7 mouse cellular contexts compared by ENCODE assay signal in the genomic region with DNA sequence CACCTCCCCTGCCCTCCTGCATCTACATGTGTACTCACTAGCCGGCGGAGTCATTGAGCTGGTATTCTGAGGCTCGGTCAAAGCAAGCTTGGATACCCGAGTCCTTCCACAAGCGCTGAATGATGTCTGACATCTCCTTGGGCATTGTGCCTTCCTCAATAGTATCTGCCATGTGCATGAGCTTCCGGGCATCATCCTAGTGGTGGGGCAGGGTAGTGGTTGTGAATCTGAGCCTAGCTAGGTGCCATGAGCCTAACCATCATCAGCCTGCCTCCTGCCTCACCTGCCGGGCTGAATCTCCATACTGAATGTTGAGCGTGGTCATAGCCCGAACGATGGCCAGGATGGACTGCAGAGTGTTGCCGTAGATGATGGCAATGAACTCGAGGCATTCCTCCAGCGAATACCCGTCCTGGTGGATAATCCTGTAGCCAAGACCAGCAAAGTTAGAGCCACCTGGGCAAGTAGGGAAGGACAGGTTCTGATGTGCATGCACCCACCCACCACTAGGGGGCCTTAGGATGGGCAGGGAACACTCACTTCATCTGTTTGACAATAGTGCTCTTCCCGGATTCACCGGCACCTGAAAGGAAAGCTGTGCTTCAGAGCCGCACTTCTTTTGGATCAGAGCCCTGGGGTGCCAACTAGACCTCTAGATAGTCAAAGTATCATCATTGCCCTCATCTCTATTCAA. TPM values are rescaled to one million over a fixed set of nuclear protein-coding genes. Genes with fewer than 3 reads are reported as not detected.
DNase-seq lines count a peak whose midpoint lies in the region; ATAC-seq and TF ChIP-seq lines count a peak whose summit lies in the region.

No protein-coding gene starts in this region.

- H3K27ac ChIP-seq in testis, adult 2 months (ENCODE audit: control insufficient read depth, insufficient read depth, low read depth, low read length) = no peak overlapping the region
- no peak overlapping the region for H3K27ac ChIP-seq in forebrain, embryonic 11.5 days (ENCODE audit: low read depth, low read length)
- no peak overlapping the region for H3K27ac ChIP-seq in liver, embryonic 13.5 days
- no peak overlapping the region for H3K27ac ChIP-seq in olfactory bulb, adult 2 months (ENCODE audit: insufficient read depth, low read depth, low read length)

- no peak for DNase-seq in testis, postnatal 10 days (ENCODE audit: low spot score)
- DNase-seq in c-Kit-negative CD71-positive TER-119-positive erythroid progenitor cells, embryonic 14.5 days (ENCODE audit: low read depth, low spot score) = peak; percentile 24
- peak; percentile 78 for DNase-seq in forebrain, embryonic 11.5 days (ENCODE audit: low spot score)
- DNase-seq in liver, embryonic 13.5 days = peak; percentile 27
- no peak for DNase-seq in gastrocnemius, postnatal 36 days

- 0 out of 2 replicates have a peak, but pooled peaks have one; percentile 13 for ATAC-seq in forebrain, embryonic 11.5 days (replicated peaks; ENCODE audit: low FRiP score)
- no peak for ATAC-seq in liver, embryonic 13.5 days (ENCODE audit: low read depth)

- no peaks in the 10 kb centered on the region for H3K27me3 ChIP-seq in testis, adult 2 months (ENCODE audit: control insufficient read depth, insufficient read depth, low read length)
- peaks cover 13% of the 10 kb centered on the region for H3K27me3 ChIP-seq in forebrain, embryonic 11.5 days (ENCODE audit: control insufficient read depth, insufficient read depth, low read length)
- H3K27me3 ChIP-seq in liver, embryonic 13.5 days = peaks cover 66% of the 10 kb centered on the region

- TF ChIP-seq CTCF in testis, adult 2 months (IDR thresholded peaks at IDR 0.05; ENCODE audit: control insufficient read depth, insufficient read depth, insufficient replicate concordance, low read depth, low read length) = peak; percentile 91
- TF ChIP-seq CTCF in olfactory bulb, adult 2 months (IDR thresholded peaks at IDR 0.05; ENCODE audit: insufficient read depth, low read depth, low read length) = peak; percentile 65

- H3K4me2 ChIP-seq in forebrain, embryonic 11.5 days (ENCODE audit: low read depth, low read length, severe bottlenecking) = peak overlapping the region; percentile 53; the same call in 1 of the 2 replicates
- H3K4me2 ChIP-seq in liver, embryonic 13.5 days = no peak overlapping the region; the same call in 1 of the 2 replicates

- no peak overlapping the region; the same call in 1 of the 2 replicates for H3K9ac ChIP-seq in forebrain, embryonic 11.5 days (ENCODE audit: low read length)
- no peak overlapping the region for H3K9ac ChIP-seq in liver, embryonic 13.5 days

- peak overlapping the region; percentile 5; the same call in 1 of the 2 replicates for H3K4me3 ChIP-seq in testis, adult 2 months (ENCODE audit: control insufficient read depth, low read depth, low read length)
- H3K4me3 ChIP-seq in forebrain, embryonic 11.5 days (ENCODE audit: low read depth, low read length) = no peak overlapping the region
- no peak overlapping the region for H3K4me3 ChIP-seq in liver, embryonic 13.5 days (replicated peaks)
- no peak overlapping the region for H3K4me3 ChIP-seq in olfactory bulb, adult 2 months (ENCODE audit: insufficient read depth, low read depth, low read length)

- no peak for TF ChIP-seq POLR2A in testis, adult 2 months (IDR thresholded peaks at IDR 0.05; ENCODE audit: control insufficient read depth, low read depth, low read length)
- no peak for TF ChIP-seq POLR2A in olfactory bulb, adult 2 months (IDR thresholded peaks at IDR 0.05; ENCODE audit: insufficient read depth, low read depth, low read length)

- WGBS in forebrain, embryonic 11.5 days = 24% methylated on average over 17 of the region's 17 CpGs
- 16% methylated on average over 17 of the region's 17 CpGs for WGBS in liver, embryonic 13.5 days (ENCODE audit: insufficient replicate concordance)
- 15% methylated on average over 17 of the region's 17 CpGs for WGBS in olfactory bulb, adult 2 months

- H3K4me1 ChIP-seq in testis, adult 2 months (ENCODE audit: control insufficient read depth, insufficient read depth, low read length) = peaks cover 14% of the 10 kb centered on the region
- peaks cover 5% of the 10 kb centered on the region; the same call in 1 of the 2 replicates for H3K4me1 ChIP-seq in forebrain, embryonic 11.5 days (replicated peaks; ENCODE audit: control insufficient read depth, insufficient read depth, low read length)
- H3K4me1 ChIP-seq in liver, embryonic 13.5 days (replicated peaks) = peaks cover 24% of the 10 kb centered on the region
- peaks cover 11% of the 10 kb centered on the region for H3K4me1 ChIP-seq in olfactory bulb, adult 2 months (ENCODE audit: control insufficient read depth, insufficient read depth, low read length)

- H3K9me3 ChIP-seq in forebrain, embryonic 11.5 days (ENCODE audit: control insufficient read depth, low read length) = no peaks in the 10 kb centered on the region
- H3K9me3 ChIP-seq in liver, embryonic 13.5 days (replicated peaks) = no peaks in the 10 kb centered on the region

- H3K36me3 ChIP-seq in testis, adult 2 months (ENCODE audit: control insufficient read depth, insufficient read depth, low read length) = no peaks in the 10 kb centered on the region
- no peaks in the 10 kb centered on the region for H3K36me3 ChIP-seq in forebrain, embryonic 11.5 days (ENCODE audit: control insufficient read depth, insufficient read depth, low read length)
- no peaks in the 10 kb centered on the region for H3K36me3 ChIP-seq in liver, embryonic 13.5 days

- intact Hi-C loops in gastrocnemius, postnatal 36 days (cut with DNase I) = loop anchor here (2.0 kb wide), 1 partner anchor 76 kb away; no protein-coding TSS in a partner anchor

RNA-seq across cellular contexts. Expression of gene Gnat1, which starts 2.3 kb away (rescaled TPM):
- 0.05 and 0.12 TPM in 2 replicates for polyA plus RNA-seq in testis, adult 2 months (2012; rRNA removed)
- 1.6 and 2.6 TPM in 2 replicates for polyA plus RNA-seq in forebrain, embryonic 11.5 days (2014; fragmentation: Nextera tagmentation; extraction: Ambion mirVana)
- 1.1 and 1.5 TPM in 2 replicates for polyA plus RNA-seq in liver, embryonic 13.5 days (2015; fragmentation: Nextera tagmentation; extraction: Ambion mirVana)
- polyA plus RNA-seq in olfactory bulb, adult 2 months (2012; ENCODE audit: insufficient read depth, insufficient read length, low replicate concordance, missing spikeins) = not detected in 2 replicates
- not detected for total RNA-seq in gastrocnemius, postnatal 36 days (2021)

RNA-seq across cellular contexts. Expression of gene Slc38a3, which starts 7.9 kb away (rescaled TPM):
- polyA plus RNA-seq in testis, adult 2 months (2012; rRNA removed) = 0.10 and 0.32 TPM in 2 replicates
- polyA plus RNA-seq in forebrain, embryonic 11.5 days (2014; fragmentation: Nextera tagmentation; extraction: Ambion mirVana) = 6.7 TPM in 2 replicates
- 5.4 and 5.9 TPM in 2 replicates for polyA plus RNA-seq in liver, embryonic 13.5 days (2015; fragmentation: Nextera tagmentation; extraction: Ambion mirVana)
- polyA plus RNA-seq in olfactory bulb, adult 2 months (2012; ENCODE audit: insufficient read depth, insufficient read length, low replicate concordance, missing spikeins) = not detected in 2 replicates
- total RNA-seq in gastrocnemius, postnatal 36 days (2021) = 10 to 100 TPM; 60.6 to 81.6 TPM

RNA-seq across cellular contexts. Expression of gene Sema3f, which starts 33.0 kb away (rescaled TPM):
- polyA plus RNA-seq in testis, adult 2 months (2012; rRNA removed) = 9.9 and 12.0 TPM in 2 replicates
- 13.2 and 15.9 TPM in 2 replicates for polyA plus RNA-seq in forebrain, embryonic 11.5 days (2014; fragmentation: Nextera tagmentation; extraction: Ambion mirVana)
- 0.93 and 1.0 TPM in 2 replicates for polyA plus RNA-seq in liver, embryonic 13.5 days (2015; fragmentation: Nextera tagmentation; extraction: Ambion mirVana)
- not detected in 2 replicates for polyA plus RNA-seq in olfactory bulb, adult 2 months (2012; ENCODE audit: insufficient read depth, insufficient read length, low replicate concordance, missing spikeins)
- total RNA-seq in gastrocnemius, postnatal 36 days (2021) = 1 to 10 TPM; 4.9 to 6.1 TPM

RNA-seq across cellular contexts. Expression of gene Gnai2, which starts 42.1 kb away (rescaled TPM):
- 87.7 and 103 TPM in 2 replicates for polyA plus RNA-seq in testis, adult 2 months (2012; rRNA removed)
- polyA plus RNA-seq in forebrain, embryonic 11.5 days (2014; fragmentation: Nextera tagmentation; extraction: Ambion mirVana) = 527 and 580 TPM in 2 replicates
- 144 and 163 TPM in 2 replicates for polyA plus RNA-seq in liver, embryonic 13.5 days (2015; fragmentation: Nextera tagmentation; extraction: Ambion mirVana)
- polyA plus RNA-seq in olfactory bulb, adult 2 months (2012; ENCODE audit: insufficient read depth, insufficient read length, low replicate concordance, missing spikeins) = 1,429 TPM in 1 of 2 replicates, not detected in the other
- 10 to 100 TPM; 65.2 to 70.5 TPM for total RNA-seq in gastrocnemius, postnatal 36 days (2021)

Comparison
In these comparisons a context has a peak if more than half of its experiments do, and no peak if none do; other contexts are left out.
1. DNase-seq: peak in c-Kit-negative CD71-positive TER-119-positive erythroid progenitor cells, embryonic 14.5 days (single experiment), forebrain, embryonic 11.5 days (single experiment) and liver, embryonic 13.5 days (single experiment); none in testis, postnatal 10 days (single experiment) and gastrocnemius, postnatal 36 days (0 of 2).